ENCODE assay signal across 11 mouse cellular contexts in the genomic region with DNA sequence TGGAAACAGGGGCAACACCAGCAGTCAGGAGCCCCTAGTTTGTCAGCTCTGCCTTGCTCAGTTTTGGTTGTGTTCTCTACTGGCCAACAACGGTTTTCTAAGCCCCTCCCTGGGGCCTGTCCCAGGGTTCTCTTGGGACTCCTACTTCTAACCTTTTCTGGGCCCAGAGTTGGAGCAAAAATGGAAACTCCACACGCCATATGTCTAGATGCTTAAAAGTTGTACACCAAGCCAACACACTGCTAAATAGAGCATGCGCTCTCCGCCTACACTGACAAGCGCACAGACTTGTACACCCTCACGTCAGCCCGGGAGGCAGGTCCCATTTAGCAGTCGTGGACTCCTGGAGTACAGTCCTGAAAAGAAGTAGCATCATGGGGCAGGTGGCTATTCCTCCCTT. TPM values are rescaled to one million over a fixed set of nuclear protein-coding genes. Genes with fewer than 3 reads are reported as not detected.
DNase-seq lines count a peak whose midpoint lies in the region; ATAC-seq and TF ChIP-seq lines count a peak whose summit lies in the region.
"Had no signal": no experiment of that assay in that cellular context is flagged by ENCODE, and none has a peak within 500 bp of the region (broad histone marks: within the 10 kb centered on the region; RNA-seq: fewer than 3 reads in every experiment).

No protein-coding gene starts in this region.

- no peaks in the 10 kb centered on the region for H3K9me3 ChIP-seq in hindbrain, embryonic 13.5 days
- no peaks in the 10 kb centered on the region for H3K9me3 ChIP-seq in hindbrain, embryonic 16.5 days (ENCODE audit: control insufficient read depth, low read length)
- H3K9me3 ChIP-seq: forebrain, embryonic 12.5 days had no signal

- 91% methylated on average over 8 of the region's 8 CpGs for WGBS in thymus, adult 2 months
- 94% methylated on average over 8 of the region's 8 CpGs for WGBS in hindbrain, embryonic 13.5 days
- WGBS in hindbrain, embryonic 16.5 days, result 86% methylated on average over 8 of the region's 8 CpGs

- H3K27ac ChIP-seq in thymus, adult 2 months (ENCODE audit: control insufficient read depth, insufficient read depth, low read length), result no peak overlapping the region
- no peak overlapping the region for H3K27ac ChIP-seq in hindbrain, embryonic 13.5 days
- no peak overlapping the region for H3K27ac ChIP-seq in hindbrain, embryonic 16.5 days (ENCODE audit: low read depth, low read length)
- H3K27ac ChIP-seq: forebrain, embryonic 12.5 days had no signal

- TF ChIP-seq POLR2A in thymus, adult 2 months (IDR thresholded peaks at IDR 0.05; ENCODE audit: control insufficient read depth, extremely low read depth, insufficient read depth, low read length, poor library complexity), result no peak

- no peak overlapping the region for H3K4me2 ChIP-seq in hindbrain, embryonic 13.5 days
- H3K4me2 ChIP-seq in hindbrain, embryonic 16.5 days (ENCODE audit: low read length), result no peak overlapping the region
- H3K4me2 ChIP-seq: forebrain, embryonic 12.5 days had no signal

- ATAC-seq in hindbrain, embryonic 13.5 days (ENCODE audit: low FRiP score), result no peak
- no peak for ATAC-seq in hindbrain, embryonic 16.5 days
- ATAC-seq: inflammation-experienced regulatory T-cells, adult 6 months had no signal

- H3K27me3 ChIP-seq in thymus, adult 2 months (ENCODE audit: control insufficient read depth, insufficient read depth, low read length), result no peaks in the 10 kb centered on the region
- 0 out of 2 replicates have a peak, but pooled peaks cover 2% of the 10 kb centered on the region for H3K27me3 ChIP-seq in hindbrain, embryonic 13.5 days
- H3K27me3 ChIP-seq in hindbrain, embryonic 16.5 days (replicated peaks; ENCODE audit: control insufficient read depth, insufficient read depth, low read length), result no peaks in the 10 kb centered on the region

- H3K36me3 ChIP-seq in thymus, adult 2 months (ENCODE audit: control insufficient read depth, insufficient read depth, low read length), result no peaks in the 10 kb centered on the region
- H3K36me3 ChIP-seq in hindbrain, embryonic 13.5 days, result no peaks in the 10 kb centered on the region
- no peaks in the 10 kb centered on the region for H3K36me3 ChIP-seq in hindbrain, embryonic 16.5 days (ENCODE audit: control insufficient read depth, insufficient read depth, low read length)
- H3K36me3 ChIP-seq: forebrain, embryonic 12.5 days had no signal

- no peak for TF ChIP-seq CTCF in thymus, adult 2 months (IDR thresholded peaks at IDR 0.05; ENCODE audit: borderline replicate concordance, control insufficient read depth, extremely low read depth, insufficient read depth, low read length, poor library complexity)

- peak; percentile 13 for DNase-seq in thymus, adult 2 months
- no peak for DNase-seq in thymus, postnatal 14 days
- DNase-seq in layer of hippocampus, adult 9-11 months, result peak; percentile 86
- DNase-seq in right cerebral cortex, adult 2 months (ENCODE audit: low spot score in 2 of 2), result peak; percentile 73 to 79
- no peak for DNase-seq in yolk sac, embryonic 10.5 days (ENCODE audit: low spot score)
- DNase-seq: cerebellum, adult 9-11 months; embryo, embryonic 11 days had no signal

- H3K9ac ChIP-seq in hindbrain, embryonic 13.5 days, result no peak overlapping the region
- H3K9ac ChIP-seq in hindbrain, embryonic 16.5 days (ENCODE audit: low read depth, low read length), result no peak overlapping the region
- H3K9ac ChIP-seq: forebrain, embryonic 12.5 days had no signal

- no peak overlapping the region for H3K4me3 ChIP-seq in thymus, adult 2 months (ENCODE audit: control insufficient read depth, insufficient read depth, low read length)
- no peak overlapping the region for H3K4me3 ChIP-seq in hindbrain, embryonic 13.5 days
- H3K4me3 ChIP-seq in hindbrain, embryonic 16.5 days (ENCODE audit: low read length), result no peak overlapping the region
- H3K4me3 ChIP-seq: forebrain, embryonic 12.5 days had no signal

- H3K4me1 ChIP-seq in thymus, adult 2 months (replicated peaks; ENCODE audit: control insufficient read depth, insufficient read depth, low read length), result peaks cover 70% of the 10 kb centered on the region
- H3K4me1 ChIP-seq in hindbrain, embryonic 13.5 days (replicated peaks), result peaks cover 5% of the 10 kb centered on the region; the same call in 1 of the 2 replicates
- no peaks in the 10 kb centered on the region for H3K4me1 ChIP-seq in hindbrain, embryonic 16.5 days (ENCODE audit: control insufficient read depth, insufficient read depth, low read depth, low read length)

RNA-seq across cellular contexts. Expression of gene Cyp11a1, which starts 20.9 kb away (rescaled TPM):
- polyA plus RNA-seq in thymus, adult 2 months (2012; rRNA removed), result 0.84 and 1.3 TPM in 2 replicates
- 0.31 and 0.57 TPM in 2 replicates for polyA plus RNA-seq in hindbrain, embryonic 13.5 days (2015; fragmentation: Nextera tagmentation; extraction: Ambion mirVana)
- polyA plus RNA-seq in hindbrain, embryonic 16.5 days (2015; fragmentation: Nextera tagmentation; extraction: Ambion mirVana), result 1.7 and 2.4 TPM in 2 replicates

RNA-seq across cellular contexts. Expression of gene Sema7a, which starts 45.4 kb away (rescaled TPM):
- 81.6 and 85.6 TPM in 2 replicates for polyA plus RNA-seq in thymus, adult 2 months (2012; rRNA removed)
- 2.9 and 4.2 TPM in 2 replicates for polyA plus RNA-seq in hindbrain, embryonic 13.5 days (2015; fragmentation: Nextera tagmentation; extraction: Ambion mirVana)
- polyA plus RNA-seq in hindbrain, embryonic 16.5 days (2015; fragmentation: Nextera tagmentation; extraction: Ambion mirVana), result 2.1 and 2.9 TPM in 2 replicates

Comparison
In these comparisons a context has a peak if more than half of its experiments do, and no peak if none do; other contexts are left out.
1. DNase-seq: peak in thymus, adult 2 months (single experiment), layer of hippocampus, adult 9-11 months (single experiment) and right cerebral cortex, adult 2 months (2 of 2); none in thymus, postnatal 14 days (single experiment) and yolk sac, embryonic 10.5 days (single experiment).
2. RNA of gene Sema7a, which starts 45.4 kb away (polyA plus RNA-seq): 81.6 to 85.6 TPM in thymus, adult 2 months; 2.9 to 4.2 TPM in hindbrain, embryonic 13.5 days and 2.1 to 2.9 TPM in hindbrain, embryonic 16.5 days; every median in the first group is over 10 times any median in the second.